Mouse (Mus musculus) spleen, adult 2 months (tissue): ENCODE results near the gene Xrcc4.

Source experiments
- CTCF ChIP-seq: fragments of 200-500 bp; IDR thresholded peaks from 2 replicates; pipeline ENCODE4 v1.5.1; 2011; ENCODE audit warnings: mild to moderate bottlenecking, inconsistent platforms; ENCODE audit not compliant: insufficient read depth, insufficient read length, insufficient replicate concordance; ENCODE audit errors: extremely low read depth
- POLR2A ChIP-seq: fragments of 200-500 bp; IDR thresholded peaks from 2 replicates; pipeline ENCODE4 v1.6.1; 2011; ENCODE audit warnings: low read depth, low read length, inconsistent platforms

DNA sequence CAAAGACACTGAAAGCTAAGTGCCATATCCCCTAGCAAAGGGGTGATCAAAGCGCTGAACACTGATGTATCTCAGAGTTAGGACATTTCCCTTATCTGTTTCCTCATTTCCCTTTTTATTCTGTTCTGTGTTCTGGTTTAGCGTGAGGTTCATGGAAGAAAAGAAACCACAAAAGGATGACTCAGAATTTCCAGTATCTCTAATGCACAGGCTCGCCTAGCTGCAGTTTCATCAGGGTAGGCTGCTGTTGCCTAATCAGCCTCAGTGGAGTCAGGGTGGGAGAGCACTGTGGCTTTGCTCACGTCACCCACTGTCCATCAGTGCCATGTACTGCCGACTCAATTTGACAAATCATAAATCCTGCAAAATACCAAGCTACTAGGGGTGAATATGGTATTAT, 200.3 kb downstream of the Xrcc4 start:
- TF ChIP-seq CTCF (no peak), POLR2A (no peak)
